Mouse (Mus musculus) gastrocnemius, adult 8-10 months (tissue): ENCODE measurements around the gene Dcdc2b. TPM values are rescaled to one million over a fixed set of nuclear protein-coding genes. Genes with fewer than 3 reads are reported as not detected.

ENCODE experiments used
- DNase-seq, 2 experiments: peaks; one replicate each; pipeline ENCODE4 v3.0.0; 2022; ENCODE audit warnings: low spot score in 2 of 2
- total RNA-seq, 4 experiments: library from RNA; stranded (reverse); gene quantifications; 2 replicates each; pipeline ENCODE4 v1.2.4; 2022

Dcdc2b gene
- total RNA-seq, 4 experiments from 2014 or later = 0.46 to 1.2 (median 1.1) TPM

DNA sequence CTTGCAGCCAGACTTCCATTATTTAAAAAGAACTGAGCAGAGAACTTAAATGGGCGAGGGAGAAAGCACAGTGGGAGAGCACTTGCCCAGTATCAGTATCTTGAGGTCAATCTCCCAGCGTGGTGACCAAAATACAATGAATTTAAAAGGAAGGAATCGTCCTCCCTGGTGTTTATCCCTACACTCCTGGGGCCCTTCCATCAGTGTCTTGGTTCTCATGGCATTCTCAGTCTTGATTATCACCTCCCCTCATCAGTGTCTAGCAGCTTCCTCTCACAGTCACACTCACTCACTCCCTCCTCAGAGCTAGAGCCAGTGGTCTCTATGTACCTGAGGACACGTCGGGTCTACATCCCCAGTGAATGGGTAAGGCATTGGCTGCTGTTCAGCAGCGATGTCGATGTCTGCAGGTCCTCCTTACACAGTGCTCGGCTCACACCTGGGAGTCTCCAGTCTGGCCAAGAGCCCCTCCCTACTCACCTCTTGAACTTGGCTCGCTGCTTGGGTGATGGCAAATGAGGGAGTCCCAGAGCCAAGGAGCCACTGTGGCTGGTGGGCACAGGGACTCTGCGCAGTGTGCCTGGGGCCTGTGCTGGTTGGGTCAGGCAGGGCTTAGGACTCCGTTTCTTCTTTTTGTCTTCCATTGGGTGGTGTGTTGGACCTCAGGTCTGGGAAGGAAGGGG, 8.2 kb upstream of the Dcdc2b start:
- no peak for DNase-seq

DNA sequence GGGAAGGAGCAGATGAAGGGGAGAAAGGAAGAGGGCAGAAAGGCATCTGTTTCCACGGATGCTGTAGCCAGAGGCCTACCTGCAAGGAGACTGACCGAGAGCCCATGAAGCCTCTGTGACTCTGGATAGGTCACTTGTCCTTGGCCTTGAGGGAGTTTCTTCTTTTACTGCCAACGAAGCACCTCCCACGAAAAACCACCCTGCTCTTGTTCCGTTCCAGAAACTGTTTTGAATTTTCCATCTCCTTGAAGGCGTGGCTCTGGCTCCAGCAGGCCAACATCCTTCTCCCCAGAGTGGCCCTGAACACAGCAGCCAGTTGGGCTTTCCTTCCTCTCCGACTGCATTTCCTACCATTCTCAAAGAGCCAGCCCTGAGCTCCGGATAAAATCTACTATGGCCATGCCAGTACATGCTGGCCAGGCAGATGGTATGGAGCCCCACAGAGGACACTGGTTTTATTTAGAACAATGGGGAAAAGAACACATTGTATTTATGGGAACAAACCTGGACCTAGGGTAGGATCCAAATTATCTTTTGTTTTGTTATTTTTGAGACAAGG, 7.3 kb upstream of the Dcdc2b start:
- no peak for DNase-seq

DNA sequence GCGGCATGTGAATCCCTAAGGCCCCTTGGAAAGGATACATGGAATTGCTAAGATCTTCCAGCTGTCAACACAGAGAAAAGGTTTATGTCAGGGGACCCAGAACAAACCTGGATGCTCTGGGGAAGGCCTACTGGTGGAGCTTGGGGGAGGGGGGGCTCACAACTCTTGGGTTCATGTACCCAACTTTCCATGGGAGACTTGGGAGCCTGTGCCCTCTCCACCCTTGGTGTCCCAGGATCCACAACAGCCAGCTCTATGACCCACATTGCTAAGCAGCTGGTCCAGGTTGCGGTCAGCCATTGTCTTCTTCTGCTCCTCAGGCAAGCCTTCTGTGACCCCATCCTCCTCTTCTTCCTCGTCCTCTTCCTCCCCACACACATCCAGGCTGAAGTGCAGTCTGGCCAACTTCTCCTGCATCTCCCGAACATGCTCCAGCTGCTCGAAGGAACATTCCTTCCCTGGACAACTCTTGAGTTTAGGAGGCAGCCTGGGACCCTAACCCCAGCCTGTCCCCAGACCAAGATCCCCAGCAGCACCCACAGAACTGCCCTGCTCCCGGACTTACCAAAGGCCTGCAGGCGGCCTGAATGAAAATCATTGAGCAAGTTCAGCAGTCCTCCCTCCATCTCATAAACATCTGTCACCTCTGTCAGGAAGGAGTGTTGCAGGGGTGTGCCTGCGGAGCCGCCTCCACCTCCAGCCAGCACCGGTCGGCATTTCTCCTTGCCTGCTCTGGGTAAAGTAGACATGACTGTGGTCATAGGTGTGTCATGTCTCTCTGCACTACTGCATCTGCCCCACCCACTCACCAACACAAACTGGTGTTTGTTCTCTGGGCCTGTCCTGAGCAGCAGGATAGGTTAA, 6.6 kb upstream of the Dcdc2b start:
- DNase-seq = no peak

DNA sequence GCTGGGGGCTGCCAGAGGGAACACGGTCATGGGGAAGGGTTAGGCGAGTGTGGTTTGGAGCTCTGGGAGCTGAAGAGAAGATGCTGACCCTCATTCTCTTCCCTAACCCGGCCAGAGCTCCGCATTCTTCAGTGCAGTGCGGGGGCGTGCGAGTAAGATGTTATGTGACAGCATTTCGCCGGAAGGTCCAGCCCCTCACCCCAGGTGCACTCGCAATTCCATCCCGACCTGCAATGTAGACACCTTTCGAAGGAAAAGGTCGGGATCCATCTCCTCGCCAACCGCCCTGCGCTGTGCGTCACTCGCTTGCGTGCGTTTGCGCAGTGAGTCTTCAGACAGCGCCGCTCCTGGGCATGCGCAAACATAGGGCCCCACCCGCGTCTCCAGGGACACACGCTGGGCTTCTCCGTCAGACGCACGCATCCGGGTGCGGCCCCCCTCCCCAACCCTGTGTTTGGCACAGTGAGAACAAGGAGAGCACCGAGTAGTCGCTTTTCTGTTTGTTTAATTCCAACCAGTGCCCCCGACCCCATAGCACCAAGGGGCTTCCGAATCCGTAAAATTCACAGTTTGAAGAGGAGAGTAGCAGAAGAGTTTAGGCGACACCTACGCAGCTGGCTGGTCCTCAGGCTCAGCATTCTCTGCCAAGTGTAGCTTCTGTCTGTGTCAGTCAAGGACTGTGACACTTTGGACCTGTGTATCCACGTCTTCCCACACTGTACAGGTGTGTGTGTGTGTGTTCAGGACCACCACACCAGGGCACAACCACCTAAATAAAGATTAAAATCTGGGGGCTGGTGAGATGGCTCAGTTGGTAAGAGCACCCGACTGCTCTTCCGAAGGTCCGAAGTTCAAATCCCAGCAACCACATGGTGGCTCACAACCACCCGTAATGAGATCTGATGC, 5.0 kb upstream of the Dcdc2b start, which contains the start of gene Iqcc:
TSS of gene Iqcc (minus strand) at position 314 of the 906 bp plus-strand sequence.
- DNase-seq = peak; percentile 94 to 96

DNA sequence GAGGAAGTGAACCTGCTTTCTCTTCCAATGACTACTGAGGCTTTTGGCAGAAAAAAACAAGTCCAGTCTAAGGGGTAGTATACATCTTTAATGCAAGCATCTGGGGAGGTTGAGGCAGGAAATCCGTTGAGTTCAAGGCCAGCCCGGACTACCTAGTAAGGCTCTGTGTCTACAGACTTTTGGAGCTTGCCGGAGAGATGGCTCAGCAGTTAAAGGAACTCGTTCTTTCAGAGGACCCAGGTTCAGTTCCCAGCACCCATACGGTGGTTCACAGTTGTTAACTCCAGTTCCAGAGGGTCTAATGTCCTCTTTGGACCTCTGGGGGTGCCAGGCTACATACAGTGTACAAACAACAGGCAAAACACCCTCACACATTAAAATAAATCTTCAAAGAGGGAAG, 4.0 kb upstream of the Dcdc2b start:
- DNase-seq = no peak

DNA sequence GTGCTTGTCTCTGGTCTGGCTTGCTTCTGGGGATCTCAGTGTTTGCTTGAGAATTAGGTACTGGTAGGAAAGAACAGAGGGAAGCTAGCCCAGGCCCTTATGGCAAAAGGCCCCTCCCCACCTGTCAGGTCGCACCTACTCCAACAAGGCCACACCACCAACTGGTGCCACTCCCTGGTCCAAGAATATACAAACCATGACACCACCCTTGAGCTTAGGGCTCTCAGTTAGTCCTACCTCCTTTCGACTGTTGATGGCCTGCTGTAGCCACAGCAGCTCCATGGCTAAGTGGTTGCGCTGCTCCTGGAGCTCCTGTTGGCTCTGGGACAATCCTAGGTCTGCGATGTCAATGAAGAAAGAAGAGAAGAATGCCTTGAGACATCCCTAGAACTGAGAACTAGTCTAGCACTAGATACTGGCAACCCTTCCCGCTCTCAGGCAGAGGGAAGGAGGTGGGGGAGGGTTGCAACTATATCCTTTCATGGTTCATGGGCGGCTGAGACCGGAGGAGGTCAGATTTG, 3.1 kb upstream of the Dcdc2b start:
- DNase-seq = no peak

DNA sequence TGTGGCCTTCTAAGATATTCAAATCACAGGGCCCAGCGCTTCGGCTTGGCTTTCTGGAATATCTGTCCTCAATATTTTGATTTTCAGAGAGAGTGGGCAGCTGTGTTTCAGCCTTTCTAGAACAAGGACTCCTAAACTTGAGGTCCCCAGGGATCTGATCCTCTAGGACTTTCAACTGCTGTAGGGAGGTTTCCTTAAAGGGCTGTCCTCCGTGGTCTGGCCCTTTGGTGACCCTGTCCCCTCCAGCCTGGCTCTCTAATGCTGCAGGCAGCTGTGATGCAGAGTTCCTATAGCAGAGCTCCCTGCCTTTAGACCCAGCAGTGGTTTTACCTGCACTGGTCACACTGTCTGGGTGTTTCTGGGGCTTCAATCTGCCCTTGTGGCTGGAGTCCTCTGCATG, 2.6 kb upstream of the Dcdc2b start:
- no peak for DNase-seq

DNA sequence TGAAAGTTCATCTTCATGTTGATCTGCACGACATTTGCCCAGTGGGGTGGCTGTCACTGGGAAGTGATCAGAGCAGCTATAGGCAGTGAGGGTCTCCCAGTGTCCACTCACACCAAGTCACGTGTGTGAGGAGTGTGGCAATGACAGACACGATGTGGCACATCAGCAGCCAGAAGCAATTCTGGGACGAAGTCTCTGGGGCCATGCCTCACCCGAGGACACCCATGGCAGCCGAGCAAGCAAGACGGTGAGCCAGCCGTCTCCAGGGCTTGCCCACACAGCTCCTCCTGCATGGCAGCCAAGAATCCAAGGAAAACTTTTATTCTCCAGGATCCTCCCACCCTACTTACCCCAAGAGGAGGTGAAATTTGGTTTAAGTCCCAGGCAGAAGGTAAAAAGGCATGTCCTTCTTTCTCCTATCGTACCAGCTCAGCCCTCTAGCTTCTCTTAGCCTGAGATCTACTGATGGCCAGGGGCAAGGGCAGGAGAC, 1.8 kb upstream of the Dcdc2b start:
- no peak for DNase-seq

DNA sequence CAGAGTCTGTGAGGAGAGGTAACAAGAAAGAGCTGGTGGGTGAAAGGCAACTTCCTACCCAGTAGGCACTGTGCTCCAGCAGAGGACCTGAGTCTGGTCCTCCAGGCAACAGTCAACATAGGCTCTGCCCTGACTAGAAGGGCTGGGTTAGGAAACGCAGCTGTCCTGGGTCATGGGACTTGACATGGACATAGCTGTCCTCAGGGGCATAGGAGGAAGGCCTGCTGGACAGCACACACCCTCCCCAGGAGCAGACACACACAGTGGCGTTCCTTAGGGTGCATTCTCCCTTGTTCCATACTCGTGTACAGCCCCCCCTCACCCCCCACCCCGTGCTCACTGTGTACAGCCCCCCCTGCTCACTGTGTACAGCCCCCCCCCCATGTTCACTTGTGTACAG, 3.6 kb downstream of the Dcdc2b start:
- no peak for DNase-seq

DNA sequence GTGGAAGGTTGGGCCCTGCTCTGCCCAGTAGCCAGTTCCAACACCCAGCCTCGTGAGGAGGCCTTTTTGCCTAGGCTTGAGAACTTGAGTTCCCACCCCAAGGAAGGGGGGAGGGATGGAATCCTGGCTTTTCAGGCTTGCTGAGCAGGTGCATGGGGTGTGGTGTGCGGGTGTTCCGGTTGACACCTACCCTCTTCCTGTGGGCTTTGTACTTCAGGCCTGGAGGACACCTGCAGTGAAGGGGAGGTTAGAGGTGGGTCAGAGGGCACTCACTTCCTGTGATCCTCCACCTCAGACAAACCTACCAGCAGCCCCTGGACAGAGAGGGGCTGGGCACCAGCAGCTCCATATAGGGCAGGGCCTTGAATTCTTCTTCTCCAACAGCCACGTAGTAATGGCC, 4.0 kb downstream of the Dcdc2b start:
- DNase-seq = no peak

DNA sequence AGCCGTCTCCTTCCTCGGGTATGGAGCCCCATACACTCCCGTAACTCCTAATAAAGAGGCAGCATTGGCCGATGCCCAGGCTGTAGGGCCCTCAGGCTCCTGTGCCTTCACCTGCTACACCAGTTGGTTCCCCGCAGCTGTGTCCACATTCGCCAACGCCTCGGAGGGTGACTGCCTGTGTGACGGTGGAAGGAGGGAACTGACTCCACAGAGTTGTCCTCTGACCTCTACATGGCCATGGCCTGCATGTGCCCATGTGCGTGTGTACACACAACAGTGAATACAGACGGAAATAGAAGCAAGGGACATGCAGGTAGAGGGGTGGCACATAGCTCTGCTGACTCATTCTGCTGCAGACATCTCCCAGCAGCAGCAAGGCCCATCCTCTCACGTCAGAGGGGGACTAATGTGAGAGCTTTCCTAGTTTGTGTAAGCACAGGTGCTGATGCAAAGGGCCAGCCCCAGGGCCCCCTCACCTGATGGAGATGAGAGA, 4.9 kb downstream of the Dcdc2b start:
- no peak for DNase-seq

DNA sequence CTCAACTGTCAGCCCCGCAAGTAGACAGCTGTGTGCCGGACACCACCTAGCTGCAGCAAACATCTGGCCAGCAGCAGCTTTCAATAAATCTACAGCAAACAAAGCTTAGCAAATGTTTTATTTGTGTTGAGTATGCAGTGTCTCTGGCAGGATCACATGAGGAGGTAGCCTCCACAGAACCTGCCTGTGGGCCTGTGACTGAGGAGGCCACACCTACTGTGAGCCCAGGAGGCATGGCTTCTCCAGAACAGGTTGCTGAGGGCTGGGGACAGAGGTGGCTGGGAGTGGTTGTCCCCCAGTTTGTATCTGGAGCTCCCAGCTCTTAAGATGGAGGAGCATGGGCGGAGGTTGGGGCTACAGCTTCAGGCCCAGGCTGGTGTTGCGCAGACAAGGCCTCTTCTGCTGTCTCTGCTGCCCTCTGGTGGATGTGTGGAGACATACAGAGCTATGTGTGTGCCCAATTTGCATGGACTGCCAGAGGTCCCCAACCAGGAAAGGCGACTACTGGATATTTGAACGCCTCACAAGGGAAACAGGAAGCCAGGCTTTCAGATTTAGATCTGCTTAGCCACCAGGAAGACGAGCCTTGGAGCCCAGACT, 5.5 kb downstream of the Dcdc2b start:
- DNase-seq = peak; percentile 36 to 64

DNA sequence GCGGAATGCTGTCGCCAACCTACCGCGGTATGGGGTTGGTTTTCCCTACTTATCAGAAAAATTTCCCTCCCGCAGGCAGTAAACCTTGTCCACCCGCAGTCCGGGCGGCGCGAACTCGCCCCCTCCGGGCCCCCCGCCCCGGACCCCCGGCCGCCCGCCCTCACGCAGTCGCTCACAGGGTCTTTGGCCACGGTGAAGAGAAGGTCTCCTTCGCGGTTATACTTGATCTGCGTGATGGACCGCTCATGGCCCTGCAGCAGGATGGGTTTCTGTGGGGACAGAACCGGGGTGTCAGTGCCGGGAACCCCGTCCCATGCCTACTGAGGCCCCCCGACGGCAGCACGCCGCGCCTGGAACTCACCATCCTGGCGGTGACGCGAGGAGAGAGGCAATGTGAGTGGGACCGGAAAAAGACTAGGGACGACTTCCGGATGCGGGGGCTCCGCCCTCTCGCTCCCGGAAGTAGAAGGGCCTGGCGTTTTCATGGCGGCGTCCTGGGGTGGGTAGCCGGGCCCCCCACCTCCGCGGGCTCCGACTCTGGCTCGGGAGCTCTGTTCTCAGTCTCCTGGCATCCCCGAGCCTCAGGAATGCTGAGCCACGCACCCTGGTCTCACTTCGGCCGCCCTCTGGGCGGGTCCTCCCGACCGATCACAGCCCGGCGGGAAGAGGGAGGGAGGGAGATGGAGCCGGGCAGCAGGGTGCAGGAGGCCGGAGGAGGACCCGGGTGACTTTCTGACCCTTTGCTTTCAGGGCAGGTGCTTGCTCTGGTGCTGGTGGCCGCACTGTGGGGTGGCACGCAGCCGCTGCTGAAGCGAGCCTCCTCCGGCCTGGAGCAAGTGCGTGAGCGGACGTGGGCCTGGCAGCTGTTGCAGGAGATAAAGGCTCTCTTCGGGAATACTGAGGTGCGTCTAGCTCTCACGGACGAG, 13.6 kb downstream of the Dcdc2b start, which contains the start of the genes Eif3i and Tmem234:
TSS of gene Eif3i (minus strand) at position 416 of the 926 bp plus-strand sequence.
TSS of gene Tmem234 (plus strand) at position 436 of the 926 bp plus-strand sequence.
- DNase-seq = peak; percentile 67 to 72

DNA sequence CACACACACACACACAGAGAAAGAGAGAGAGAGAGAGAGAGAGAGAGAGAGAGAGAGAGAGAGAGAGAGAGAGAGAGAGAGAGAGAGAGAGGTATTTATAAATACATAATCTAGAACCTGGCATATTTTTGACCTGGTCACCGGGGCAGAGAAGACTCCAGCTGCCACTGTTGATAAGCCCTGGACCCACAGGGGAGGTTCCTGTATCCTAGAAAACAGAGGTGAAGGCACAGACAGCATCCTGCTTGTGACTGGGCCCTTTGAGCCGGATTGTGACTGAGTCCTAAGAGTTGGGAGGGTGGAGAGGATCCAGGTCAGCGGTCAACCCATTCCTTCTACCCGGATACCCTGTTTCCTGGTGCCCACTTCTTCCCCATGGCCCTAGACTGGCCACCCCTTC, 25.2 kb downstream of the Dcdc2b start:
- no peak for DNase-seq

DNA sequence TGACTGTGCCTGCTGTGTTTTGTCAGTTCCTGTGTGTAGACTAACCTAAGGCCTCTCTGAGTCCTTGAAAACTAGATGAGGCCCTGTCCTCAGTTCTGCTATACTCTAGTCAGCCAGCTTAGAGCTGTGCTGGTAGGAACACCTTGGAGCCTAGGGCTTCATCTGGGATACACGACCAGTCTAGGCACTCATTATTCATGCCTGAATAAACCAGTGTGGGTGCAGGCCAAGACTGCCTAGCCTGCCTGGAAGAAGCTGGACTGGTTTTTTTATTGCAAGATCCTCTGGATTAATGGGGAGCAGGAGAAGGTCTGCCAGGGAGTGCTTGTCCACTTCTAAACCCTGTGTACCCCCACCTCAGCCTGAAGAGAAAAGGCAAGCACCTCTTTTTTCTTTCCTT, 27.1 kb downstream of the Dcdc2b start:
- no peak for DNase-seq

DNA sequence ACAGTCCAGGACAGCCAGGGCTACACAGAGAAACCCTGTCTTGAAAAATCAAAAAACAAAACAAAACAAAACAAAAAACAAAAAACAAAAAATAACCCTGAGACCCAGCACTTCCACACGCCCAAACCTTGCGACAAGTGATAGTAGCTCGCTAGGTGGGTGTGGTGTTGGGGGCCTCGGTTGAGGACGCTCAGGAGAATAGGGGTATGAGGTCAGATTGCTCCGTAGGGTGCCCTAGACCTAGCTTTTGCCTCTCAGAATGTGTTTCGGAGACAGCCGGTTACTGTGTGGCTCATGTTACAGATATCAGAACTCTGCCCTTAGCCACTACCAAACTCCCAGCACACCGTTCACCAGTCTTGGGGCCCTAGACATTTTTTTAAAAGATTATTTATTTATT, 28.3 kb downstream of the Dcdc2b start:
- DNase-seq = no peak

DNA sequence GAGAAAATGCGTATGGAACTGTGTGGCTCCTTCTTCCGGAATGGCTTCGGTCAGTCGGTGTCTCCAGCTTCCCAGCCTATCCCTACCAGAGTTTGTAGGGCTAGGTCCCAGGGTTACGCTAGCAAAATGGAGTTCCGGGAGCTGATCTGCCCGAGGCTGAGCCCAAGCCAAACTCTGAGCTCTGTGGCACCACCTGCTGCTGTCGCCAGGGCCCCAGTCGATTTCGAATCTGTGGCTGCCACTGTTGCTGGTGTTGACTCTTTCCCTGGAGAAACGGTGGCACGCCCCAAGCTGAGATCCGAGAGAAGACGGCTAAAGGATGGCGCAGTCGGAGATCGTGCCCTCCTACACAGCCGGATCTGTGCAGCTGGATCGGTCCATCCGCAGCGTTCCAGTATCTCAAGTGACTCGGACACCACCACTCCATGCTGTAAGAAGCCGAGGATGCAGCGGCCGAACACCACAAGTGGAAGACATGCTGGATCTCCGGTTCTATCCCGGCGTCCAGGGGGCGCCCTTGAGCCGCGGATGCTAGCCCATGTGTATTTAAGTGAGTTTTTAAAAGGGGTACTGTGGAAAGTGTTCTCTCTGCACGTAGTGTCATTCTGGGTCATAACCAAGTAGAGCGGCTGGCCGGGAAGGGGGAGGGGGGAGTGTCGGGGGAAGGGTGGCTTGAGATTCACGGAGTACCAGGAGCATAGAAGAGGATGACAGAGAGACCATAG, 29.0 kb downstream of the Dcdc2b start:
- DNase-seq = peak; percentile 78

DNA sequence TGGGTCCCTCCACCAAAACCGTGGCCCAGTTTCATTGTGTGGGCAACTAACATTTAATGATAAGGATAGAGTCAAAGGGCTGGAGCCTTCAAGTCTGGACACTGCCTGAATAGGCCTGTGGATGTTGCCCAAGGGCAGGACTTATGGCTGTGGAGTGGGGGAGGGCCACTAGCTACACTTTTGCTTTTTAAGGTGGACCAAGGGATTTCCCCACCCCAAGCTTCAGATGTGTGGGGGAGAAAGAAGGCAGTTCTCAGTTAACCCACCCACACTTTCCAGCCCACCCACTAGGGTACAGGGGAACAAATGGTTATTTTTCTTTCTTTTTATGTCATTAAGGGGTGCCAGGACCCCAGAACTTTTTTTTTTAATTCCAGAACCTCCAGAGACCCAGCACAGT, 29.7 kb downstream of the Dcdc2b start:
- DNase-seq = no peak
